Mouse (Mus musculus): ENCODE data around the gene Cpm. TPM values are rescaled to one million over a fixed set of nuclear protein-coding genes. Genes with fewer than 3 reads are reported as not detected.

The Cpm gene
- polyA plus RNA-seq, 1 experiment from 2014 or later, result 3.7 TPM

DNA sequence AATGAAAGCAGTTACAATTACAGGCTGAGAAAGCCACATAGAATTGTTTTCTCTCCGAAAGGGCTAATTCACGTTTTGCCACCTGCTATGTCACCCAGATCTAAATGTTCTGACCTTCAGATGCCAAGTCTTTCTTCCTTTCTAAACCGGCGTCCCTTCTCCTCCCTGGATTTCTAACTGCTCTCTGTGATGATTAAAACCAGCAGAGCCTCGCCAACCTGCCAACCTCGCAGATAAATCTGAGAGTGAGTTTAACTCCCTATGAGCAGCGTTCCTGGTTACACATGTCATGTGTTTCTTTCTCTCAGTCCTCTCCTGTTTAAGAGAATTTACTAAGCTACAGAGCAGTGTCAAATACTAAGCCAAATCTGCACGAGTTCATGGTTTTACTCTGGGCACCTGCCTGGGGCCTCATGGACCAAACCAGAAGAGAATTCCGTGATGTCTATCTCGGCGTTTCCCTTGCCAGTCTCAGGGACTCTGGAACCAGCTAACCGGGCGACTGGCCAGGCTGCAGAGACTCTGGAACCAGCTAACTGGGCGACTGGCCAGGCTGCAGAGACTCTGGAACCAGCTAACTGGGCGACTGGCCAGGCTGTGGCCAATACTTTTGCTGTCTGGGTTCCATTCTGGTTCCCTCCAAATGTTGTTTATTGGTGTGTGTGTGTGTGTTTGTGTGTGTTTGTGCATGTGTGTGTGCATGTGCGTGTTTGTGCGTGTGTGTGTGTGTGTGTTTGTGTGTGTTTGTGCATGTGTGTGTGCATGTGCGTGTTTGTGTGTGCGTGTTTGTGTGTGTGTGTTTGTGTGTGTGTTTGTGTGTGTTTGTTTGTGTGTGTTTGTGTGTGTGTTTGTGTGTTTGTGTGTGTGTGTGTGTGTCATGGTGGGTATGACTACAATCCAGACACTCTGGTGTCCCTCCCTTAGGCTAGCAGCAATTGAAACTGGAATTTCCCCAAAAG lies 89.1 kb downstream of the Cpm start:
- Histone ChIP-seq H3K27ac (ENCODE audit: low read length) (peak overlapping the region; percentile 61), H3K4me3 (ENCODE audit: low read length) (peak overlapping the region; percentile 5; the same call in 1 of the 2 replicates), H3K9ac (ENCODE audit: low read length) (peak overlapping the region; percentile 26; the same call in 1 of the 2 replicates), H3K4me1 (ENCODE audit: control insufficient read depth, insufficient read depth, low read length) (peaks cover 10% of the 10 kb centered on the region), H3K36me3 (ENCODE audit: control insufficient read depth, insufficient read depth) (no peaks in the 10 kb centered on the region), H3K27me3 (ENCODE audit: control insufficient read depth, insufficient read depth, low read length) (no peaks in the 10 kb centered on the region), H3K4me2 (ENCODE audit: low read depth, low read length) (peak overlapping the region; percentile 37), H3K9me3 (replicated peaks; ENCODE audit: control insufficient read depth, low read length) (no peaks in the 10 kb centered on the region)
- no peak; the same call in 1 of the 2 replicates for ATAC-seq (replicated peaks; ENCODE audit: extremely low read depth, insufficient read depth, low FRiP score)
- WGBS, result 44% methylated on average over 19 of the region's 19 CpGs

DNA sequence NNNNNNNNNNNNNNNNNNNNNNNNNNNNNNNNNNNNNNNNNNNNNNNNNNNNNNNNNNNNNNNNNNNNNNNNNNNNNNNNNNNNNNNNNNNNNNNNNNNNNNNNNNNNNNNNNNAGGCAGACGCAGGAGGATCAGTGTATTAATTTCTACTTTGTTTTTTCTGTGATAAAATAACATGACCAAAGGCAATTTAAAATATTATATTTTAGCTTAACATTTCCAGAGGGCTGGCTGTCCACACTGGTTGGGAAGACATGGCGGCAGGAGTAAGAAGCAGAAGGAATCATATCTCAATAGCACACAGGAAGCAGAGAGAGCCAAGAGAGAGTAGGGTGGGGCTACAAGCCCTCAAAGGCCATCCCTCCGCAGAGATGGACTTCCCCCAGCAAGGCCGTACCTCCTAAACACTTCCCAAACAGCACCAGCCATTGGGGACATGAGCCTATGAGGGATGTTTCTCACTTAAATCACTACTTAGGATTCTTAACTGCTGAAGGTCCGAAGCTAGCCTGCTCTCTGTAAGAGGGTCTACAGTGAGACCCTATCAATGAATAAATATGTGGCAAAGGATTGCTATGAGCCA lies 94.9 kb downstream of the Cpm start:
- H3K9ac ChIP-seq (ENCODE audit: low read length), result no peak overlapping the region

DNA sequence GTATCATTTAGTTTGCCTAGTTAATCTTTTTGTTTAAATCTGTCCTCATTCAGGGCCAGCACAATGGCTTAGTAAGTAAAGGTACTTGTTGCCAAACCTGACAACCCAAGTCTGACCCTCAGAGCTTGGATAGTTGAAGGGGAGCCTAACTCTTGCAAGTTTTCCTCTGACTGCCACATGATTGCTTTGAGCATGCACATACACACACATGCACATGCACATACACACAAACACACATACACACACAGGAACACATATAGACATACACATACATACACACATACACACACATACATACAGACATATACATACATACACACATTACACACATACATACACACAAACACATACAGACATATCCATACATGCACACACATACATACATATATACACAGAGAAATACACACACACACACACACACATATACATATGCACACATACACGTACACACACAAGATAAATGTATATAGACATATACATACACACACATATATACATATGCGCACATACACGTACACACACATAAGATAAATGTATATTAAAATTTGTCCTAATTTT lies 95.6 kb downstream of the Cpm start:
- no peak for ATAC-seq (replicated peaks; ENCODE audit: extremely low read depth, insufficient read depth, low FRiP score)
- Histone ChIP-seq H3K9ac (ENCODE audit: low read length) (no peak overlapping the region), H3K4me1 (ENCODE audit: control insufficient read depth, insufficient read depth, low read length) (no peaks in the 10 kb centered on the region), H3K4me3 (ENCODE audit: low read length) (no peak overlapping the region), H3K36me3 (ENCODE audit: control insufficient read depth, insufficient read depth) (no peaks in the 10 kb centered on the region), H3K9me3 (replicated peaks; ENCODE audit: control insufficient read depth, low read length) (no peaks in the 10 kb centered on the region), H3K27ac (ENCODE audit: low read length) (no peak overlapping the region), H3K27me3 (ENCODE audit: control insufficient read depth, insufficient read depth, low read length) (no peaks in the 10 kb centered on the region), H3K4me2 (ENCODE audit: low read depth, low read length) (no peak overlapping the region)
- 87% methylated on average over 3 of the region's 3 CpGs for WGBS

More for the DNA sequence above, 94.9 kb downstream of the Cpm start:
- Histone ChIP-seq H3K27ac (ENCODE audit: low read length) (no peak overlapping the region), H3K4me1 (ENCODE audit: control insufficient read depth, insufficient read depth, low read length) (no peaks in the 10 kb centered on the region), H3K4me3 (ENCODE audit: low read length) (no peak overlapping the region), H3K4me2 (ENCODE audit: low read depth, low read length) (no peak overlapping the region), H3K36me3 (ENCODE audit: control insufficient read depth, insufficient read depth) (no peaks in the 10 kb centered on the region), H3K27me3 (ENCODE audit: control insufficient read depth, insufficient read depth, low read length) (no peaks in the 10 kb centered on the region), H3K9me3 (replicated peaks; ENCODE audit: control insufficient read depth, low read length) (no peaks in the 10 kb centered on the region)
- no peak for ATAC-seq (replicated peaks; ENCODE audit: extremely low read depth, insufficient read depth, low FRiP score)
- 67% methylated on average over 5 of the region's 5 CpGs for WGBS

DNA sequence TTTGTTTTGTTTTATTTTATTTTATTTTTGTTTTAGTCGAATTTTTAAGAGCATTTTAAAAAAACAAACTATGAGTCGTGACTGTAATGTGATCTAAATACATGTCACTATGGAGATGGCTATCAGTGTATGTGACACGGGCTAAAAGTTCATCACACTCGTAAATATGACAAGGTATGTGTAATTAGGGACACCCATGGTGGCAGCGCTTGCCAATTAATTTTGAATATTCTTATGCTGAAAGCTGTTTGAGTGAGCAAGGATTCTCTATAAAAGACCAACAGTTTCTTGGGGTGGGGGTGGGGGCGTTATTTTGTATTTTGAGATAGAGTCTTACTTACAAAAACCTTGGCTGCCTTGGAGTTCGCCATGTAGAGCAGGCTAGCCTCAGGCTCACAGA lies 96.4 kb downstream of the Cpm start:
- Histone ChIP-seq H3K4me3 (ENCODE audit: low read length) (no peak overlapping the region), H3K27me3 (ENCODE audit: control insufficient read depth, insufficient read depth, low read length) (no peaks in the 10 kb centered on the region), H3K36me3 (ENCODE audit: control insufficient read depth, insufficient read depth) (no peaks in the 10 kb centered on the region), H3K9ac (ENCODE audit: low read length) (no peak overlapping the region), H3K4me2 (ENCODE audit: low read depth, low read length) (no peak overlapping the region), H3K27ac (ENCODE audit: low read length) (no peak overlapping the region), H3K9me3 (replicated peaks; ENCODE audit: control insufficient read depth, low read length) (no peaks in the 10 kb centered on the region), H3K4me1 (ENCODE audit: control insufficient read depth, insufficient read depth, low read length) (no peaks in the 10 kb centered on the region)
- 70% methylated on average over 7 of the region's 7 CpGs for WGBS
- no peak for ATAC-seq (replicated peaks; ENCODE audit: extremely low read depth, insufficient read depth, low FRiP score)

DNA sequence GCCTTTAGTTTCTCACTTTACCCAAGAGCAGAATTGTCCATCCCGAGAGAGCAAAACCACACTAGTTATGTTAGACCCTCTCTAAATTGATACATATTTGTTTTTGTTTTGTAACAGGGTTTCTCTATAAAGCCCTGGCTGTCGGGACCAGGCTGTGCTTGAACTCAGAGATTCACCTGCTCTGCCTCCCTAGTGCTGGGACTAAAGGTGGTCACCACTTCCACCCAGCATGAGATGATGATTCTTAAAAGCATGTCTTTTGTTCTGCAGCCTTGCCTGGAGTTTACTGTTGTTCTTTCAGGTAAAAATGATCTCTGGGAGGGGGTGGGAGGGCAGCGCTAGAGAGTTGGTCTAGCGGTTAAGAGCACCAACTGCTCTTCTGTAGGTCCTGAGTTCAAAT lies 97.0 kb downstream of the Cpm start:
- WGBS, result 89% methylated on average over 4 of the region's 4 CpGs
- Histone ChIP-seq H3K9me3 (replicated peaks; ENCODE audit: control insufficient read depth, low read length) (no peaks in the 10 kb centered on the region), H3K27me3 (ENCODE audit: control insufficient read depth, insufficient read depth, low read length) (no peaks in the 10 kb centered on the region), H3K4me2 (ENCODE audit: low read depth, low read length) (no peak overlapping the region), H3K4me1 (ENCODE audit: control insufficient read depth, insufficient read depth, low read length) (peaks cover 2% of the 10 kb centered on the region; the same call in 1 of the 2 replicates), H3K36me3 (ENCODE audit: control insufficient read depth, insufficient read depth) (no peaks in the 10 kb centered on the region), H3K9ac (ENCODE audit: low read length) (no peak overlapping the region), H3K4me3 (ENCODE audit: low read length) (no peak overlapping the region), H3K27ac (ENCODE audit: low read length) (no peak overlapping the region)
- ATAC-seq (replicated peaks; ENCODE audit: extremely low read depth, insufficient read depth, low FRiP score), result no peak

DNA sequence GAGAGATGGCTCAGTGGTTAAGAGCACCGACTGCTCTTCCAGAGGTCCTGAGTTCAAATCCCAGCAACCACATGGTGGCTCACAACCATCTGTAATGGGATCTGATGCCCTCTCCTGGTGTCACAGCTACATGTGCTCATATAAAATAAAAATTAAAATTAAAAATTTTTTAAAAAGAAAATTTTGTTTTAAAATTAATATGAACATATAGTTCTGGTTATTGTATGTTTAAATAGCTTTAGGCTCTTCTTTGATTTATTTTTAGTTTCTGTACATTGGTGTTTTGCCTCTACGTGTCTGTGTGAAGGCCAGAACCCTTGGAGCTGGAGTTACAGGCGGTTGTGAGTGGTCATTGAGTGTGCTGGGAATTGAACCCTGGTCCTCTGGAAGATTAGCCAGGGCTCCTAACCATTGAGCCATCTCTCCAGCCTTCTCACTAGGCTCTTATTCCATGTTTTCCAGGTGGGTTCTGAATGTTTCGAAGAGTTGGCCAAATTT lies 97.6 kb downstream of the Cpm start:
- no peak for ATAC-seq (replicated peaks; ENCODE audit: extremely low read depth, insufficient read depth, low FRiP score)
- Histone ChIP-seq H3K27ac (ENCODE audit: low read length) (no peak overlapping the region), H3K4me3 (ENCODE audit: low read length) (no peak overlapping the region), H3K9me3 (replicated peaks; ENCODE audit: control insufficient read depth, low read length) (no peaks in the 10 kb centered on the region), H3K27me3 (ENCODE audit: control insufficient read depth, insufficient read depth, low read length) (no peaks in the 10 kb centered on the region), H3K4me2 (ENCODE audit: low read depth, low read length) (no peak overlapping the region), H3K9ac (ENCODE audit: low read length) (no peak overlapping the region), H3K36me3 (ENCODE audit: control insufficient read depth, insufficient read depth) (no peaks in the 10 kb centered on the region), H3K4me1 (ENCODE audit: control insufficient read depth, insufficient read depth, low read length) (peaks cover 2% of the 10 kb centered on the region; the same call in 1 of the 2 replicates)
- WGBS, result 90% methylated on average over 4 of the region's 4 CpGs

DNA sequence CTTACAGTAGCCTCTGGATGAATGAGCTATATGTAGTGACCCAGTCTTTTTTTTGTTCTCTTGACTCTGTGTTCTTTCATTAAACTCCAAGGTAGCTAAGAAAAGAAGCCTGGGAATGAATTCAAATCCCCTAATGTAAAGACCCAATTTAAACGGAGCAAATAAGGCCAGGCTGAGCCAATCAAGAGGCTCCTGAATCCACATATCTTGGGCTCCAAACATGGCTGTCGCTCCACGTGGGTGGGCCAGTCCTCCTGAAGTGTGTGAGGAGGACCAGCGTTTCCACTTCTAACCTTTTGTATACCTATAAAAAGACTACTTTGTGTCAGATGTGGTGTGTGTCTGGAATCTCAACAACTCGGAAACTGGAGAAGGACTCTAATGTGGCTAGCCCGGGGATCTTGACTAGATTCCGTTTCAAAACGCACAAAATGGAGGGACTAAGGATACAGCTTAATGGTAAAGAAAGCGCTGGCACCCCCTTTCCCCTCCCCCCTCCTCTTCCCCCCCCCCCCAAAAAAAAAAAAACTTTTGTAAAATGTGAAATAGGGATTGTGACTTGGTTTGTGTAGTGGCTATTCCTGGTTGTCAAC lies 98.3 kb downstream of the Cpm start:
- H3K9me3 ChIP-seq (replicated peaks; ENCODE audit: control insufficient read depth, low read length), result no peaks in the 10 kb centered on the region
- H3K27me3 ChIP-seq (ENCODE audit: control insufficient read depth, insufficient read depth, low read length), result no peaks in the 10 kb centered on the region
- no peak overlapping the region for H3K9ac ChIP-seq (ENCODE audit: low read length)
- no peaks in the 10 kb centered on the region for H3K36me3 ChIP-seq (ENCODE audit: control insufficient read depth, insufficient read depth)
- WGBS, result 67% methylated on average over 9 of the region's 9 CpGs
- no peak overlapping the region for H3K27ac ChIP-seq (ENCODE audit: low read length)
- no peak overlapping the region for H3K4me2 ChIP-seq (ENCODE audit: low read depth, low read length)
- ATAC-seq (replicated peaks; ENCODE audit: extremely low read depth, insufficient read depth, low FRiP score), result no peak
- no peak overlapping the region for H3K4me3 ChIP-seq (ENCODE audit: low read length)
- peaks cover 2% of the 10 kb centered on the region; the same call in 1 of the 2 replicates for H3K4me1 ChIP-seq (ENCODE audit: control insufficient read depth, insufficient read depth, low read length)

DNA sequence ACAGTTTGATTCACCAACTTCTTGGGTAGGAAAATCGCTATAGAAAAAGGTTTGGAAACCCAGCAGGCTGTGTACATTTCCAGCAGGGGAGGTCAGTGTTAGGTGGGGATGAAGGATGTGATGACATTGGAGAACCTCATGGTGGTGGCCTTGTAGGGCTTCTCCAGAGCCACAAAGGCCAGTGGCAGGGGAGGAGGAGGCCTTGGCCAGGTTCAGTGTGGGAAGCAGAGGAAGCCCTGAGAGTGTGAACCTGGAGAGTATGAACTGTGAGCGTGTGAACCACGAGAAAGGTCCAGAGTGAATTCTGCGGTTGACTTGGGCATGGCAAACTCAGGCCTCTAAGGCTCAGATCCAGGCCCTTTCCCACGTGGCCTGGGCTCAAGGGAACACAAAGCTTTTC lies 99.3 kb downstream of the Cpm start:
- no peaks in the 10 kb centered on the region for H3K36me3 ChIP-seq (ENCODE audit: control insufficient read depth, insufficient read depth)
- H3K4me1 ChIP-seq (ENCODE audit: control insufficient read depth, insufficient read depth, low read length), result peaks cover 5% of the 10 kb centered on the region; the same call in 1 of the 2 replicates
- no peak overlapping the region for H3K4me3 ChIP-seq (ENCODE audit: low read length)
- H3K27ac ChIP-seq (ENCODE audit: low read length), result no peak overlapping the region
- no peak for ATAC-seq (replicated peaks; ENCODE audit: extremely low read depth, insufficient read depth, low FRiP score)
- no peaks in the 10 kb centered on the region for H3K27me3 ChIP-seq (ENCODE audit: control insufficient read depth, insufficient read depth, low read length)
- WGBS, result 69% methylated on average over 5 of the region's 5 CpGs
- H3K9me3 ChIP-seq (replicated peaks; ENCODE audit: control insufficient read depth, low read length), result no peaks in the 10 kb centered on the region
- H3K4me2 ChIP-seq (ENCODE audit: low read depth, low read length), result no peak overlapping the region
- H3K9ac ChIP-seq (ENCODE audit: low read length), result no peak overlapping the region
